Mouse (Mus musculus) ES-E14 (cell line): ENCODE results near the gene Pla2g1b.

ENCODE experiments used
- CHD2 ChIP-seq: IDR thresholded peaks from 2 replicates; pipeline ENCODE4 v1.6.1; 2014; ENCODE audit warnings: mild to moderate bottlenecking, low read depth, low read length, inconsistent platforms
- MAFK ChIP-seq: IDR thresholded peaks from 2 replicates; pipeline ENCODE4 v1.6.1; 2014; ENCODE audit warnings: mild to moderate bottlenecking, low read depth, low read length, inconsistent platforms; ENCODE audit not compliant: insufficient read depth
- ZC3H11A ChIP-seq: IDR thresholded peaks from 2 replicates; pipeline ENCODE4 v1.6.1; 2012; ENCODE audit warnings: low read depth, mild to moderate bottlenecking, inconsistent platforms, low read length, borderline replicate concordance
- ZNF384 ChIP-seq: IDR thresholded peaks from 2 replicates; pipeline ENCODE4 v1.6.1; 2012; ENCODE audit warnings: low read depth, low read length, inconsistent platforms

GRCm38 (mm10) chr5:115486726-115487125, 20.7 kb downstream of the Pla2g1b start:
- TF ChIP-seq MAFK (no peak), ZNF384 (no peak), CHD2 (no peak), ZC3H11A (no peak)
